Mouse (Mus musculus): Measurements from ENCODE around the gene Trim31. TPM values are rescaled to one million over a fixed set of nuclear protein-coding genes. Genes with fewer than 3 reads are reported as not detected.

The Trim31 gene
- polyA plus RNA-seq, 1 experiment from 2014 or later: not detected

DNA sequence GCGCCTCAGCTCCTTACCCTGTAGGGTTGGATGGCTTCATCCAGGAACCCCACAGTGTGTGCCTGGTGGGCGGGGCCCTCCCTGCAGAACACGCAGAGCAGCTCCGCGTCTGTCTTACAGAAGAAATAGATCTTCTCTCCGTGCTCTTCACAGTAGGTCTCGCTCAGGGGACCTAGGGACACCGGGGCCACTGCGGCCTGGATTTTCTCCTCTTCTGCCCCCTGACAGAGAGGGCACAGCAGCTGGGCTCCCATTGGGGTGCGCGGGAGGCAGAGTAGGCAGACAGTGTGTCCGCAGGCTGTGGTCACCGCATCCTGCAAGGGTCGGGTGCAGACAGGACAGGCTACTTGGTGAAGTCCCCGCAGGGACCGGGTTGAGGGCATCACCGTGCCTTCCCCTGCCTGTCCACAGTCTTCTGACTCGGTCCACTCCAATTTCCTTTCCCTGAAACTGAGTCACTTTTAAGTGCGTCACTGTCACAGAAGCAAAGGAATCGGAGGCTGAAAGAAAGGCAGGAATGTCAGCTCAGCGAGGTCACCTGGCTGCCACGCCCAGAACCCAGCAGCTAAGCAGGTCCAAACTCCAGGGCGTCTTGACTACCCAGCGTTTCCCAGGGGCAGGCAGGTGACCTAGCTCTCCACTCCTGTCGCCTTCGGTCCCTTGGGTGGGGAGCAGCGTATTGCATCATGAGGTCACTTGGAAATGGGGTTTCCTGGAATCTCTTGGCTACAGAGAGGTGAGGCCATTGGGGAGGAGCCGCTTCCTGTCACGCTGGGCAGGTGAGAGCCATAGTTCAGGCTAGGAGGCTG is 31.0 kb upstream of the Trim31 start, which contains the start of gene Trim15:
Trim15 (minus strand) TSS at position 492 of the 809 bp plus-strand sequence.
- Histone ChIP-seq H3K4me3 (ENCODE audit: low read depth, low read length) (no peak within 1 kb of the TSS), H3K27ac (replicated peaks; ENCODE audit: low read depth, low read length) (no peak within 1 kb of the TSS), H3K27me3 (ENCODE audit: control insufficient read depth, insufficient read depth, low read length) (peaks cover 18% of the 10 kb centered on the region), H3K9ac (ENCODE audit: low read length) (no peak within 1 kb of the TSS), H3K9me3 (ENCODE audit: control insufficient read depth, low read length) (no peaks in the 10 kb centered on the region), H3K36me3 (ENCODE audit: control insufficient read depth, insufficient read depth, low read length) (no peaks in the 10 kb centered on the region), H3K4me1 (ENCODE audit: control insufficient read depth, insufficient read depth, low read length) (no peaks in the 10 kb centered on the region), H3K4me2 (ENCODE audit: low read depth, severe bottlenecking) (no peak within 1 kb of the TSS; the same call in 1 of the 2 replicates)
- DNase-seq (ENCODE audit: low spot score) (no peak), ATAC-seq (ENCODE audit: insufficient number of reproducible peaks, low FRiP score, low TSS enrichment, low read depth) (no peak; the same call in 1 of the 2 replicates)
- WGBS: 15% methylated on average over 29 of the region's 29 CpGs

- H3K9ac ChIP-seq (ENCODE audit: low read length): no peak overlapping the region
- H3K36me3 ChIP-seq (ENCODE audit: control insufficient read depth, insufficient read depth, low read length): no peaks in the 10 kb centered on the region
- ATAC-seq (ENCODE audit: insufficient number of reproducible peaks, low FRiP score, low TSS enrichment, low read depth): no peak
- H3K27ac ChIP-seq (replicated peaks; ENCODE audit: low read depth, low read length): no peak overlapping the region
- 80% methylated on average over 2 of the region's 2 CpGs for WGBS
- H3K4me2 ChIP-seq (ENCODE audit: low read depth, severe bottlenecking): no peak overlapping the region
- no peak for DNase-seq (ENCODE audit: low spot score)
- H3K27me3 ChIP-seq (ENCODE audit: control insufficient read depth, insufficient read depth, low read length): peaks cover 18% of the 10 kb centered on the region
- no peak overlapping the region for H3K4me3 ChIP-seq (ENCODE audit: low read depth, low read length)
- H3K4me1 ChIP-seq (ENCODE audit: control insufficient read depth, insufficient read depth, low read length): no peaks in the 10 kb centered on the region
- H3K9me3 ChIP-seq (ENCODE audit: control insufficient read depth, low read length): no peaks in the 10 kb centered on the region
These were observed 29.1 kb upstream of the Trim31 start for GRCm38 (mm10) chr17:36868836-36869235.

DNA sequence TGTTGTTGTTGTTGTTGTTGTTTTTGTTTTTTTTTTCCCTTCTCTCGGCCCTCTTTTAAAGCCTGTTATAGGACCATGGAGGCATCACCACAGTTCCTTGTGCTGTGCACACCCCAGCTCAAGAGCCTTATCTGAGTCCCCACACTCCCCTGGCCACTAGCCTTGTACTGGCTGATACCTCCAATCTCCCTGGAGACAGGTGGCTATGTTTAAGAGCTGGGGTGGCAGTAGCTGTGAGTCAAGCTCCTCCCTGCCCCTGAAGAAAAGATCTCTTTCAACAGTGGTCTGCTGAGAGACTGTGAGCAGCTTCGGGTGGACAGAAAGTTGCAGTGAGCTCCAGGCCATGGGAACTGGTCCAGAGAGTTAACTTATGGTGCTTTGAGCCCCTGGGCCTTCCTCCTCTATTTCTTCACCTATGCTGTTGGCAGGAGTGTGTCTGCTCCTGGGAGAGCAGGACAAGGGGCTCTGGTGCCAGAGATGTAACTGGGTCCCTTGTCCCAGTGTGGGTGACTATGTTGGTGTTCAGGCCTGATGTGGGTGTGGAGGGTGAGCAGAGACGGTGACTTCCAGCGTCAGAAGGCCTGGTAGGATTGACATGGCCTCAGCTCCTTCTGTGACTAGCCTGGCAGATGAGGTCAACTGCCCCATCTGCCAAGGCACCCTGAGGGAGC is 28.5 kb upstream of the Trim31 start, which contains the start of gene Trim10:
Trim10 (plus strand) TSS at position 291 of the 671 bp plus-strand sequence.
- ATAC-seq (ENCODE audit: insufficient number of reproducible peaks, low FRiP score, low TSS enrichment, low read depth): 0 out of 2 replicates have a peak, but pooled peaks have one; percentile 39
- no peak for DNase-seq (ENCODE audit: low spot score)
- no peak within 1 kb of the TSS for H3K27ac ChIP-seq (replicated peaks; ENCODE audit: low read depth, low read length)
- H3K9me3 ChIP-seq (ENCODE audit: control insufficient read depth, low read length): no peaks in the 10 kb centered on the region
- H3K27me3 ChIP-seq (ENCODE audit: control insufficient read depth, insufficient read depth, low read length): peaks cover 18% of the 10 kb centered on the region
- WGBS: 78% methylated on average over 4 of the region's 4 CpGs
- H3K36me3 ChIP-seq (ENCODE audit: control insufficient read depth, insufficient read depth, low read length): no peaks in the 10 kb centered on the region
- H3K4me2 ChIP-seq (ENCODE audit: low read depth, severe bottlenecking): no peak within 1 kb of the TSS
- H3K4me1 ChIP-seq (ENCODE audit: control insufficient read depth, insufficient read depth, low read length): no peaks in the 10 kb centered on the region
- no peak within 1 kb of the TSS for H3K4me3 ChIP-seq (ENCODE audit: low read depth, low read length)
- H3K9ac ChIP-seq (ENCODE audit: low read length): no peak within 1 kb of the TSS

- no peak for DNase-seq (ENCODE audit: low spot score)
- Histone ChIP-seq H3K9ac (ENCODE audit: low read length) (no peak overlapping the region), H3K4me2 (ENCODE audit: low read depth, severe bottlenecking) (no peak overlapping the region), H3K27me3 (ENCODE audit: control insufficient read depth, insufficient read depth, low read length) (peaks cover 15% of the 10 kb centered on the region), H3K36me3 (ENCODE audit: control insufficient read depth, insufficient read depth, low read length) (no peaks in the 10 kb centered on the region), H3K4me3 (ENCODE audit: low read depth, low read length) (no peak overlapping the region), H3K9me3 (ENCODE audit: control insufficient read depth, low read length) (no peaks in the 10 kb centered on the region), H3K27ac (replicated peaks; ENCODE audit: low read depth, low read length) (no peak overlapping the region), H3K4me1 (ENCODE audit: control insufficient read depth, insufficient read depth, low read length) (no peaks in the 10 kb centered on the region)
- no peak for ATAC-seq (ENCODE audit: insufficient number of reproducible peaks, low FRiP score, low TSS enrichment, low read depth)
- WGBS: 77% methylated on average over 25 of the region's 25 CpGs
These were observed 27.7 kb upstream of the Trim31 start for GRCm38 (mm10) chr17:36869955-36870810.

GRCm38 (mm10) chr17:36874636-36875035 is 23.3 kb upstream of the Trim31 start:
- Histone ChIP-seq H3K27me3 (ENCODE audit: control insufficient read depth, insufficient read depth, low read length) (no peaks in the 10 kb centered on the region), H3K9ac (ENCODE audit: low read length) (no peak overlapping the region), H3K36me3 (ENCODE audit: control insufficient read depth, insufficient read depth, low read length) (no peaks in the 10 kb centered on the region), H3K27ac (replicated peaks; ENCODE audit: low read depth, low read length) (no peak overlapping the region), H3K4me3 (ENCODE audit: low read depth, low read length) (no peak overlapping the region), H3K4me2 (ENCODE audit: low read depth, severe bottlenecking) (no peak overlapping the region), H3K4me1 (ENCODE audit: control insufficient read depth, insufficient read depth, low read length) (no peaks in the 10 kb centered on the region), H3K9me3 (ENCODE audit: control insufficient read depth, low read length) (no peaks in the 10 kb centered on the region)
- no peak for ATAC-seq (ENCODE audit: insufficient number of reproducible peaks, low FRiP score, low TSS enrichment, low read depth)
- WGBS: 69% methylated on average over 4 of the region's 4 CpGs
- DNase-seq (ENCODE audit: low spot score): no peak

- no peak for ATAC-seq (ENCODE audit: insufficient number of reproducible peaks, low FRiP score, low TSS enrichment, low read depth)
- H3K9me3 ChIP-seq (ENCODE audit: control insufficient read depth, low read length): no peaks in the 10 kb centered on the region
- no peak for DNase-seq (ENCODE audit: low spot score)
- no peaks in the 10 kb centered on the region for H3K36me3 ChIP-seq (ENCODE audit: control insufficient read depth, insufficient read depth, low read length)
- 87% methylated on average over 2 of the region's 2 CpGs for WGBS
- no peak overlapping the region for H3K4me2 ChIP-seq (ENCODE audit: low read depth, severe bottlenecking)
- no peak overlapping the region for H3K9ac ChIP-seq (ENCODE audit: low read length)
- no peaks in the 10 kb centered on the region for H3K4me1 ChIP-seq (ENCODE audit: control insufficient read depth, insufficient read depth, low read length)
- H3K27me3 ChIP-seq (ENCODE audit: control insufficient read depth, insufficient read depth, low read length): no peaks in the 10 kb centered on the region
- H3K27ac ChIP-seq (replicated peaks; ENCODE audit: low read depth, low read length): no peak overlapping the region
- H3K4me3 ChIP-seq (ENCODE audit: low read depth, low read length): no peak overlapping the region
These were observed 14.6 kb upstream of the Trim31 start for GRCm38 (mm10) chr17:36883350-36883749.

GRCm38 (mm10) chr17:36885132-36885790 is 12.7 kb upstream of the Trim31 start:
- no peak for DNase-seq (ENCODE audit: low spot score)

More at GRCm38 (mm10) chr17:36885132-36885790, 12.7 kb upstream of the Trim31 start:
- Histone ChIP-seq H3K9ac (ENCODE audit: low read length) (no peak overlapping the region), H3K4me1 (ENCODE audit: control insufficient read depth, insufficient read depth, low read length) (no peaks in the 10 kb centered on the region), H3K9me3 (ENCODE audit: control insufficient read depth, low read length) (no peaks in the 10 kb centered on the region), H3K27me3 (ENCODE audit: control insufficient read depth, insufficient read depth, low read length) (no peaks in the 10 kb centered on the region), H3K36me3 (ENCODE audit: control insufficient read depth, insufficient read depth, low read length) (no peaks in the 10 kb centered on the region), H3K4me2 (ENCODE audit: low read depth, severe bottlenecking) (no peak overlapping the region), H3K4me3 (ENCODE audit: low read depth, low read length) (no peak overlapping the region), H3K27ac (replicated peaks; ENCODE audit: low read depth, low read length) (no peak overlapping the region)
- 93% methylated on average over 12 of the region's 12 CpGs for WGBS
- ATAC-seq (ENCODE audit: insufficient number of reproducible peaks, low FRiP score, low TSS enrichment, low read depth): no peak

All from limb, embryonic 11.5 days (tissue).